9 mouse cellular contexts compared by ENCODE assay signal in genomic region chr15:102747853-102748252, GRCm38 (mm10). TPM values are rescaled to one million over a fixed set of nuclear protein-coding genes. Genes with fewer than 3 reads are reported as not detected.
DNase-seq lines count a peak whose midpoint lies in the region; ATAC-seq lines count a peak whose summit lies in the region.
"Had no signal": no experiment of that assay in that cellular context is flagged by ENCODE, and none has a peak within 500 bp of the region (broad histone marks: within the 10 kb centered on the region; RNA-seq: fewer than 3 reads in every experiment).

No protein-coding gene starts in this region.

- peak overlapping the region; percentile 92 for H3K4me2 ChIP-seq in kidney, embryonic 16.5 days (replicated peaks; ENCODE audit: low read depth, low read length)
- peak overlapping the region; percentile 79 for H3K4me2 ChIP-seq in forebrain, embryonic 12.5 days
- H3K4me2 ChIP-seq in neural tube, embryonic 12.5 days (replicated peaks) = peak overlapping the region; percentile 86

- ATAC-seq in kidney, embryonic 16.5 days (ENCODE audit: low FRiP score, low TSS enrichment) = no peak
- no peak for ATAC-seq in forebrain, embryonic 12.5 days (ENCODE audit: low FRiP score)
- no peak for ATAC-seq in neural tube, embryonic 12.5 days (ENCODE audit: low FRiP score, low read depth)

- no peaks in the 10 kb centered on the region for H3K9me3 ChIP-seq in kidney, embryonic 16.5 days (ENCODE audit: low read length)
- no peaks in the 10 kb centered on the region for H3K9me3 ChIP-seq in forebrain, embryonic 12.5 days
- no peaks in the 10 kb centered on the region for H3K9me3 ChIP-seq in limb, embryonic 10.5 days (replicated peaks)
- no peaks in the 10 kb centered on the region for H3K9me3 ChIP-seq in neural tube, embryonic 12.5 days

- peaks cover 26% of the 10 kb centered on the region; the same call in 1 of the 2 replicates for H3K4me1 ChIP-seq in kidney, embryonic 16.5 days (ENCODE audit: insufficient read depth, low read length)
- peaks cover 53% of the 10 kb centered on the region for H3K4me1 ChIP-seq in forebrain, embryonic 12.5 days
- H3K4me1 ChIP-seq in limb, embryonic 10.5 days = peaks cover 100% of the 10 kb centered on the region
- peaks cover 54% of the 10 kb centered on the region for H3K4me1 ChIP-seq in neural tube, embryonic 12.5 days

- H3K9ac ChIP-seq in kidney, embryonic 16.5 days (replicated peaks; ENCODE audit: low read length) = peak overlapping the region; percentile 65; the same call in 1 of the 2 replicates
- 0 out of 2 replicates have a peak overlapping the region, but pooled peaks have one; percentile 60 for H3K9ac ChIP-seq in forebrain, embryonic 12.5 days
- H3K9ac ChIP-seq in neural tube, embryonic 12.5 days = 0 out of 2 replicates have a peak overlapping the region, but pooled peaks have one; percentile 67

- H3K4me3 ChIP-seq in kidney, embryonic 16.5 days (ENCODE audit: low read length) = no peak overlapping the region
- H3K4me3 ChIP-seq in forebrain, embryonic 12.5 days (replicated peaks) = peak overlapping the region; percentile 43; the same call in 1 of the 2 replicates
- peak overlapping the region; percentile 58 for H3K4me3 ChIP-seq in limb, embryonic 10.5 days
- H3K4me3 ChIP-seq in neural tube, embryonic 12.5 days = no peak overlapping the region

- intact Hi-C loops in left cerebral cortex, postnatal 14 days (cut with DNase I) = loop anchor here (10.0 kb wide), 1 partner anchor 417 kb away; the partner anchor contains the start of gene Smug1

- 30% methylated on average over 8 of the region's 8 CpGs for WGBS in kidney, embryonic 16.5 days
- WGBS in forebrain, embryonic 12.5 days = 9% methylated on average over 8 of the region's 8 CpGs
- WGBS in limb, embryonic 10.5 days = 28% methylated on average over 8 of the region's 8 CpGs
- WGBS in neural tube, embryonic 12.5 days = 16% methylated on average over 8 of the region's 8 CpGs

- H3K36me3 ChIP-seq in kidney, embryonic 16.5 days (ENCODE audit: insufficient read depth, low read length) = no peaks in the 10 kb centered on the region
- H3K36me3 ChIP-seq in forebrain, embryonic 12.5 days (replicated peaks) = no peaks in the 10 kb centered on the region
- H3K36me3 ChIP-seq in limb, embryonic 10.5 days = no peaks in the 10 kb centered on the region
- H3K36me3 ChIP-seq in neural tube, embryonic 12.5 days = no peaks in the 10 kb centered on the region

- no peak overlapping the region for H3K27ac ChIP-seq in kidney, embryonic 16.5 days (ENCODE audit: low read length)
- H3K27ac ChIP-seq in forebrain, embryonic 12.5 days = no peak overlapping the region
- peak overlapping the region; percentile 95 for H3K27ac ChIP-seq in limb, embryonic 10.5 days
- H3K27ac ChIP-seq in neural tube, embryonic 12.5 days = peak overlapping the region; percentile 88; the same call in 1 of the 2 replicates
- H3K27ac ChIP-seq: macrophage had no signal

- no peak for DNase-seq in kidney, postnatal 14 days
- no peak for DNase-seq in limb, embryonic 10.5 days (ENCODE audit: low spot score)
- no peak for DNase-seq in left cerebral cortex, postnatal 14 days (ENCODE audit: low spot score in 2 of 2)
- no peak for DNase-seq in adrenal gland, adult 18-20 months (ENCODE audit: low spot score in 2 of 2)
- DNase-seq in T-cell, adult 2 months (ENCODE audit: low spot score) = no peak

- H3K27me3 ChIP-seq in kidney, embryonic 16.5 days (ENCODE audit: insufficient read depth, low read length) = peaks cover 61% of the 10 kb centered on the region
- H3K27me3 ChIP-seq in forebrain, embryonic 12.5 days = peaks cover 99% of the 10 kb centered on the region
- H3K27me3 ChIP-seq in limb, embryonic 10.5 days (ENCODE audit: low read depth, poor library complexity, severe bottlenecking) = peaks cover 65% of the 10 kb centered on the region
- peaks cover 57% of the 10 kb centered on the region for H3K27me3 ChIP-seq in neural tube, embryonic 12.5 days (replicated peaks)

RNA-seq across cellular contexts. Expression of gene Calcoco1, which starts 25.9 kb away (rescaled TPM):
- polyA plus RNA-seq in kidney, embryonic 16.5 days (2015; fragmentation: Nextera tagmentation; extraction: Ambion mirVana) = 60.4 and 63.2 TPM in 2 replicates
- polyA plus RNA-seq in forebrain, embryonic 12.5 days (2016; fragmentation: Nextera tagmentation; extraction: Ambion mirVana) = 38.8 and 42.7 TPM in 2 replicates
- 26.3 and 33.5 TPM in 2 replicates for polyA plus RNA-seq in limb, embryonic 10.5 days (2016; fragmentation: Nextera tagmentation; extraction: Ambion mirVana)
- 39.1 and 47.3 TPM in 2 replicates for polyA plus RNA-seq in neural tube, embryonic 12.5 days (2016; fragmentation: Nextera tagmentation; extraction: Ambion mirVana)
- 10 to 100 TPM; 56.9 to 58.4 TPM for total RNA-seq in left cerebral cortex, postnatal 14 days (2021)
- 100 to 1,000 TPM in 1 of 2 experiments, 10 to 100 TPM in 1; 95.4 to 106 TPM for total RNA-seq in adrenal gland, adult 18-20 months (2021)

Comparison
In these comparisons a context has a peak if more than half of its experiments do, and no peak if none do; other contexts are left out.
1. H3K27ac ChIP-seq: peak in limb, embryonic 10.5 days (single experiment) and neural tube, embryonic 12.5 days (single experiment); none in kidney, embryonic 16.5 days (single experiment) and forebrain, embryonic 12.5 days (single experiment).
2. H3K4me3 ChIP-seq: peak in forebrain, embryonic 12.5 days (single experiment) and limb, embryonic 10.5 days (single experiment); none in kidney, embryonic 16.5 days (single experiment) and neural tube, embryonic 12.5 days (single experiment).
3. Peak in every context shown above with its lines, with median percentiles within 50 percentile points of each other: H3K4me2 ChIP-seq and H3K9ac ChIP-seq.